Mouse (Mus musculus): ENCODE results near the gene Stim2.

- TF ChIP-seq POLR2A (IDR thresholded peaks at IDR 0.05; ENCODE audit: insufficient read depth, low read depth, low read length) = no peak
- TF ChIP-seq CTCF (IDR thresholded peaks at IDR 0.05; ENCODE audit: insufficient read depth, low read depth, low read length) = no peak
These were observed 25.4 kb upstream of the Stim2 start for GRCm38 (mm10) chr5:53972905-53973304.

Measured in olfactory bulb, adult 2 months (tissue).